Mouse (Mus musculus): ENCODE results near the gene Il1rapl2. TPM values are rescaled to one million over a fixed set of nuclear protein-coding genes. Genes with fewer than 3 reads are reported as not detected.

The Il1rapl2 gene
- polyA plus RNA-seq, 1 experiment from 2014 or later, result not detected

DNA sequence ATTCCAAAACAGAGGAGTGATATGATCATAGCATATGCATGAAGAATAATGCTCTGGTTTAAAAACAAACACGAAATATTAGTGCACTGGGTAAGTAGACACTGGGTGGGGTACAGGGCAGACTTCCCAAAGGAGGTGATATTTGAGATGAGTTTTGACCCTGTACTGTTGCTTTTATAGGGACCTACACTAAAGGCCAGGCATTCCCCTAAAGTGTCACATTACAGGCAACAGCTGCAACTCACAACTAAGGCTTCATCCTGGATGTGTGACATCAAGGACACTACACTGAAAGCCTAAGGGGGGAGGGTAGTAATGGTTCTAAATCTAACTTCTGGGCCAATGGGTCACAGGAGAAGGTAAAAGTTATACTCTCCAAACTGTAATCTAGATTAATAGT is 1152.0 kb downstream of the Il1rapl2 start:
- DNase-seq (ENCODE audit: low spot score), result no peak
- 37% methylated on average over 1 of the region's 1 CpGs for WGBS

DNA sequence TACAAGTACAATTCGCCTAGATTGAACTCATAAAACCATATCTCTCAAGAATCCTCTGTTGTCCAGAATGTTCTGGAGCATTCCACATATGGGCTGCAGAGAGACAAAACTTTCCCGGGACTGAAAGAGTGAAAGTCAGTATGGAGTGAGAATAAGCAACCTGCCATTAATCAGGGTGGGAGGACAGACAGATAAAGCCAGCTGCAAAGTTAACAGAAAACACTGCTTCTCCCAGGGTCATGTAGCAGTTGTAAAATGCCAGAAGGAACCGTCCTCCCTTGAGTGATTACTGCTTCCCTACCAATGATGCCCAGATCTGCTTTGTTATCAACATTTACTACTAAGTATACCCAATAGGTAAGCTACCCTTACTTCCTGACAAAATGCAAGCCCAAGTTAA is 1230.5 kb downstream of the Il1rapl2 start:
- no peaks in the 10 kb centered on the region for H3K4me1 ChIP-seq (ENCODE audit: insufficient read depth, low read depth, low read length)
- no peaks in the 10 kb centered on the region for H3K9me3 ChIP-seq (ENCODE audit: low read length)
- ATAC-seq (no peak), DNase-seq (ENCODE audit: low spot score) (no peak)
- 46% methylated on average over 3 of the region's 3 CpGs for WGBS
- H3K9ac ChIP-seq (replicated peaks; ENCODE audit: low read depth), result no peak overlapping the region
- no peak overlapping the region for H3K27ac ChIP-seq (ENCODE audit: low read length)
- no peak overlapping the region for H3K4me2 ChIP-seq (replicated peaks; ENCODE audit: low read depth, low read length)
- no peak overlapping the region for H3K4me3 ChIP-seq (ENCODE audit: low read depth, low read length)
- no peaks in the 10 kb centered on the region for H3K36me3 ChIP-seq (ENCODE audit: insufficient read depth, low read length)
- no peaks in the 10 kb centered on the region for H3K27me3 ChIP-seq (replicated peaks; ENCODE audit: insufficient read depth, low read length)
- TF ChIP-seq EP300 (IDR thresholded peaks at IDR 0.05) (no peak), CTCF (IDR thresholded peaks at IDR 0.05) (no peak)

More for the DNA sequence above, 1152.0 kb downstream of the Il1rapl2 start:
- Histone ChIP-seq H3K36me3 (ENCODE audit: insufficient read depth, low read length) (no peaks in the 10 kb centered on the region), H3K4me3 (ENCODE audit: low read depth, low read length) (no peak overlapping the region), H3K27ac (ENCODE audit: low read length) (no peak overlapping the region), H3K4me2 (replicated peaks; ENCODE audit: low read depth, low read length) (no peak overlapping the region), H3K4me1 (ENCODE audit: insufficient read depth, low read depth, low read length) (no peaks in the 10 kb centered on the region), H3K27me3 (replicated peaks; ENCODE audit: insufficient read depth, low read length) (no peaks in the 10 kb centered on the region), H3K9me3 (ENCODE audit: low read length) (no peaks in the 10 kb centered on the region), H3K9ac (replicated peaks; ENCODE audit: low read depth) (no peak overlapping the region)
- no peak for ATAC-seq
- TF ChIP-seq EP300 (IDR thresholded peaks at IDR 0.05), result no peak

DNA sequence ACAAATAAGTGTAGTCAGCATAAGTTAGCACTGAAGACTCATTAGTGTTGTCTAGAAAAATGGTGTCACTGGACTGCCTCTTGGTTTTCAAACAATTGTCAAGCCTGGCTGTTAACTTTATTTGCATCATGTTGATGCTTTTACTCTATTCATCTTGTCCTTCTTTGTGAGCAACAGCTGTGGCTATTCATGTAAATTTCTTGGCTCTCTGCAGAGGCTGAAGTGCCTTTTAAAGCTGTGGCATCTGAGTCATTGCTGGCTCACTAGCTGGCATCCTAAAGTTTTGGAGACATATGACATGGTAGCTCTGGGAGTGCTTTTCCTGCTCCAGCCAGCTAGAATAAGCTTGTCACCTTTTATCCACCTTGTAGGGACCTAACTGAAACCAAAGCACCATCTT is 1261.5 kb downstream of the Il1rapl2 start:
- no peak overlapping the region for H3K27ac ChIP-seq (ENCODE audit: low read length)
- no peaks in the 10 kb centered on the region for H3K9me3 ChIP-seq (ENCODE audit: low read length)
- no peak overlapping the region for H3K4me2 ChIP-seq (replicated peaks; ENCODE audit: low read depth, low read length)
- no peaks in the 10 kb centered on the region for H3K36me3 ChIP-seq (ENCODE audit: insufficient read depth, low read length)
- H3K4me1 ChIP-seq (ENCODE audit: insufficient read depth, low read depth, low read length), result no peaks in the 10 kb centered on the region
- no peak for ATAC-seq
- no peaks in the 10 kb centered on the region for H3K27me3 ChIP-seq (replicated peaks; ENCODE audit: insufficient read depth, low read length)
- no peak overlapping the region for H3K9ac ChIP-seq (replicated peaks; ENCODE audit: low read depth)
- DNase-seq (ENCODE audit: low spot score), result no peak
- TF ChIP-seq EP300 (IDR thresholded peaks at IDR 0.05), result no peak
- TF ChIP-seq CTCF (IDR thresholded peaks at IDR 0.05), result no peak
- no peak overlapping the region for H3K4me3 ChIP-seq (ENCODE audit: low read depth, low read length)

DNA sequence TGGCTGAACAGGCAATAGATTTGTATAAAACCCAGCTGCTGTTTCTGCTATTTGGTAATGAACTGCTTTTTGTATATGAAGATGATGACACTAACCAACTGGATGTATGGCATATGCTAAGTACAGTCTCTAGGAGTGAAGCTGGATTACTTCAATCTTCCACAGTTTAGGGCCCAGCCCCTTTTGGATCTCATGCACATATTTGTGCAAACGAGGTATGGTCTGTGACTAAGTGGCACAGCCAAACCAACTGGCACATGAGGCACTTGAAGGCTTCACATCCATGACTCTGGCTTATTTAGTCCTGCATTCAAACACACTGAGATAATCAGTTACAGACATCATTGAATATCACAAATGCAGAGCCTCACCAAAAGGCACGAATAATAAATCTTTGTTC is 1263.5 kb downstream of the Il1rapl2 start:
- no peak overlapping the region for H3K9ac ChIP-seq (replicated peaks; ENCODE audit: low read depth)
- ATAC-seq (no peak), DNase-seq (ENCODE audit: low spot score) (no peak)
- no peaks in the 10 kb centered on the region for H3K27me3 ChIP-seq (replicated peaks; ENCODE audit: insufficient read depth, low read length)
- no peak overlapping the region for H3K27ac ChIP-seq (ENCODE audit: low read length)
- TF ChIP-seq CTCF (IDR thresholded peaks at IDR 0.05), result no peak
- WGBS, result 50% methylated on average over 2 of the region's 2 CpGs
- no peaks in the 10 kb centered on the region for H3K36me3 ChIP-seq (ENCODE audit: insufficient read depth, low read length)
- H3K4me1 ChIP-seq (ENCODE audit: insufficient read depth, low read depth, low read length), result no peaks in the 10 kb centered on the region
- H3K4me3 ChIP-seq (ENCODE audit: low read depth, low read length), result no peak overlapping the region
- no peaks in the 10 kb centered on the region for H3K9me3 ChIP-seq (ENCODE audit: low read length)
- no peak overlapping the region for H3K4me2 ChIP-seq (replicated peaks; ENCODE audit: low read depth, low read length)

DNA sequence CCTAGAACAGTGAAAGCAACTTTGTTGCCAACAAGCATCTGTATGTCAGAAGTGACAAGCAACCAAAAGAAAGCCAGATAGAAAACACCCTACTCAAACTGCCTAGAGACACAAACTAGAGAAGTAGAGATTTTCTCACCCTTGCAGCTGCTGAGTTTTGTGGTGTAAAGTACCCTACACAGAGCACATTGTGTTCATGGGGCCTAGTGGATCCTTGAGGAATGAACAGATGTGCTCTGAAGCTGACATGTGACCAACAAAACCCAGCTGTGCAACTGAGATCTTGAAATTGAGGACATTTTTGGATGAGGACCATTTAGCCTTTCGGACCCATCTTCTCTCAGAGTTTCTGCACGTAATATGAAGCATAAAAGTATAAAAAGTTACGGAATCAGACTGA is 1268.0 kb downstream of the Il1rapl2 start:
- Histone ChIP-seq H3K36me3 (ENCODE audit: insufficient read depth, low read length) (no peaks in the 10 kb centered on the region), H3K27me3 (replicated peaks; ENCODE audit: insufficient read depth, low read length) (no peaks in the 10 kb centered on the region), H3K4me1 (ENCODE audit: insufficient read depth, low read depth, low read length) (no peaks in the 10 kb centered on the region), H3K27ac (ENCODE audit: low read length) (no peak overlapping the region), H3K4me3 (ENCODE audit: low read depth, low read length) (no peak overlapping the region), H3K4me2 (replicated peaks; ENCODE audit: low read depth, low read length) (no peak overlapping the region), H3K9ac (replicated peaks; ENCODE audit: low read depth) (no peak overlapping the region), H3K9me3 (ENCODE audit: low read length) (no peaks in the 10 kb centered on the region)
- DNase-seq (ENCODE audit: low spot score) (peak; percentile 63), ATAC-seq (peak; percentile 87)
- TF ChIP-seq EP300 (IDR thresholded peaks at IDR 0.05) (no peak), CTCF (IDR thresholded peaks at IDR 0.05) (no peak)
- WGBS, result 58% methylated on average over 3 of the region's 3 CpGs
